Mouse (Mus musculus) gastrocnemius, postnatal 10 days (tissue): ENCODE data around the gene Man1a. TPM values are rescaled to one million over a fixed set of nuclear protein-coding genes. Genes with fewer than 3 reads are reported as not detected.

Experiments used
- DNase-seq: peaks from one replicate; pipeline ENCODE4 v3.0.0; 2021; ENCODE audit warnings: mixed read lengths
- total RNA-seq, 2 experiments: library from RNA; stranded (reverse); gene quantifications; 2 replicates each; pipeline ENCODE4 v1.2.3; 2021

Gene Man1a
- total RNA-seq, 2 experiments from 2014 or later, result 19.6 to 21.7 TPM

GRCm38 (mm10) chr10:54014116-54014758 lies 62.2 kb downstream of the Man1a start:
- DNase-seq, result no peak

DNA sequence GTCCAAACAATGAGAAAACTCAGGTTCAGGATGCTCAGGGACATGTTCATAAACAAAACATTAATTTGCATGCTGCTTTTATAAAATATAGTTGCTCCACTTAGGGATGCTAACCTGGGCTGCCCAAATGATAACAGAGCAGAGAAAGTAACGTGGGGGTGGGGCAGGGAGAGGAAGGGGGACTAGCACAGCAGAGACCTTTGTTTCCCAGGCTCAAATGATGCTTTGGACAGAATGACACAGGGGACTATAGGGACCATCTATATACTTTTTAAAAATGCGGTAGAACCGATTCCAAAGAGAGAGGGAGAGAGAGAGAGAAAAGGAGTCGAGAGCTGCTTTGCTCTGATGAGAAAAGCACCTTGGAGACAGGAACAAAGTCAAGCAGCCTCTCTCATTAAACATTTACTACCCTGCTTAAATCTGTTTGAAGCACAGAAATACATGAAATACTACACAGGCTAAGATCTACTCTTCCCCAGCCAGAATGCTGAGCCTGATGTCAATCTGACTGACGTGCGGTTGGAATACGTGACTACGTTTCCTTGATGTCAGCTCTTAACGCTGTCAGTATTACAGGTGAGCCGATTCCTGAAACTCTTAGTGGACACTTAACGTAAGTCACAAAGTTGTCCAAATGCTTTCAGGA lies 63.1 kb downstream of the Man1a start:
- no peak for DNase-seq

DNA sequence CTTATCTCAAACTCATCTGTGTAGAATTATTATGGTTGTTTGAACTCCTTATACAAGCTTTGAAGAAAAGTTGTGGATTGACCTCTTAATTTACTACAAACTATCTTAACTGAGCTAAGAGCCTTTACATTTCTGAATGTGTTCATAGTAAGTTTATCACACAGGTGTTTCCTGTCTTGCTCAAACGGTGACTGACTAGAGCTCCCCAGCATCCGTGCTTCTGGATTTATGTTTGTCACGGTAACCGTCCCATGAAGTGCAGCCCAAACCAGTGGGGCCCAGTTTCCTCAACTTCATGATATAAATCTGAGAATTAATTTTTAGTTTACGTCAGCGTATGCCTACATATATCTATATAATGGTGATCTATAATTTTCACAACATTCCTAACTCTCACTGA lies 67.3 kb downstream of the Man1a start:
- no peak for DNase-seq

DNA sequence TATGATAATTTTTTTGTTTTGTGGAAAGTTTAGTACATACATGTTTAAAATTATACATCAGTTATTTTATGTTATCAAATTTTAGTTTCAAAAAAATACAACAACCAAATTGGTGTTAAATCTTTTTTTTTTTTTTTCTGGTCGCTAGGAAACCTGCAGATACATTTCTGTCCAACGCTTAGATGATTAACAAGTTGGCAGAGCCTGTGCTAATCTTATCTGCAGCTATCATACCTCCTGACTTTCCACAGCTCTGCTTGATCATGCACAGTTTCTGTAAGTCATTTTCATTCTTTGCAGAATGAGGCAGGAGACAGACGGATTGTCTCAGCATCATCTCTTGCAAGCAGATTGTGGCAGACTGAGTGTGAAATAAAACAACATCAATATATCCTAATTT lies 69.5 kb downstream of the Man1a start:
- DNase-seq, result no peak

DNA sequence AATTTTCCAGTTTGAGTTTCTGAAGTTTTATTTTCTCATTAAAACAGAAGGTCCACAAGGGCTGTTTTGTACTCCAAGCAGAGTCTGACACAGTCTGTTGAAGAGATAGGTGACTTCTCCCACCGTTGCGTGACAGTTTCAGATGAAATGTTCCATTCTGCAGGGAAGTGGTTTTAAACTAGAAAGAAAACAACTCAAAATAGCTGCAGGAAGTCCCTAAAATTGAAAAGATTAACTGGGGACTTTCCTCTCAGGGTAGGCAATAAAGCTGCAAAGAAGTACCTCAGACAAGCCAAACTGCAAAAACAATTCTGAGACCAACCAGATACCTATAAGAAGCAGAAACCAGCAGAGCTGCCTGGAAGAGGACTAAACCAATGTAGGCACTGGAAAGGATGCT lies 70.6 kb downstream of the Man1a start:
- DNase-seq, result no peak

GRCm38 (mm10) chr10:54002936-54003335 lies 73.5 kb downstream of the Man1a start:
- DNase-seq, result no peak

DNA sequence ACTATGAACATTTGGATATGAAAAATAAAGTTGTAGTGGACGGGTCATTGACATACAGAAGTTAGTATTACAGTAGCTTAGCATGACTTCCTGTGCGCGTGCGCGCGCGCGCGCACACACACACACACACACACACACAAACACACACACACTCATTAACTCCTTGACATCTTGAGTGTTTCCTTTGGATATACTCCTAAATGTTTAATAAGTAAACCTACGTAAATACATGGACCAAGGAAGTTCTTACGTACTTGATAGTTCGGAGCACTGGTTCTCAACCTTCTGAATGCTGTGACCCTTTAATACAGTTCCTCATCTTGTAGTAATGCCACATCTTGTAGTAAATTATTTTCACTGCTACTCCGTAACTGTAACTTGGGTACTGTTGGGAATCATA lies 79.1 kb downstream of the Man1a start:
- no peak for DNase-seq

GRCm38 (mm10) chr10:53996216-53996615 lies 80.2 kb downstream of the Man1a start:
- DNase-seq, result no peak

- no peak for DNase-seq
Measured at GRCm38 (mm10) chr10:53994591-53994990, 81.8 kb downstream of the Man1a start.

DNA sequence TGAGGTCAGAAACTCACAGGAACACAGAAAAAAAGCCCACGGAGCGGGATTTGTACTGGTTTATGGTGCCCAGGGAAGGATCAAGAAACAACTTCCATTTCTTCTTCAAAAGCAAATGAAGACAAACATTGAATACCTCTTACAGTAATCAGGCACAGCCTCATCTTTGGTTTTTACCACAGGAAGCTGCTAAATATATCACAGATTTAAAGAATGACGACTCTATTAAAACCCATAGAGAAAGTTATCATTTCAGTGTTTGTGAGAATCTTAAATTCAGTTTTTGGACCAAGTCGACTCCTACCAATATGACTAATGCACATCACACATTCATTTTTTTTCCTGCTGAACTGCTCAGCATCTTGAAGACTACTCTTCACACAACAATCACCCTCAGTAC lies 86.0 kb downstream of the Man1a start:
- DNase-seq, result no peak

DNA sequence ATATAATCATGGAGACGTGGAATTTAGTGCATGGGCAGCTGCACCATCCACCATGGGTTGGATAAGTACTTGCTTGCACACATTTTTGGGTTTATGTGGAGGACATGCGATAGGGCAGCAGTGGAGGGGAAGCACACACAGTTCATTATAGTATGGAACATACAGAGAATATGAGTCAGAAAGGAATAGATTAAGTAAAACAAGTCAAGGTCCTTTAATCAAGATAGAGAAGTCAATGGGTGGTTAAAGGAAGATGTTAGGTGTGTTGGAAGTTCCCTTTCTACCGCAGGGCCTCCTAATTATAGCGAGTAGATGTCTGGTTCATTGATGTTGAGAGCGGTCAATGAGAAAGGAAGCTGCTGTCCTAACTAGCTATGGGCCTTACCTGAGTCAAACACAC lies 91.5 kb downstream of the Man1a start:
- DNase-seq, result no peak

- DNase-seq, result no peak
Measured at GRCm38 (mm10) chr10:53984086-53984485, 92.3 kb downstream of the Man1a start.

GRCm38 (mm10) chr10:53978647-53979046 lies 97.8 kb downstream of the Man1a start:
- DNase-seq, result no peak

GRCm38 (mm10) chr10:53974180-53974579 lies 102.2 kb downstream of the Man1a start:
- no peak for DNase-seq

DNA sequence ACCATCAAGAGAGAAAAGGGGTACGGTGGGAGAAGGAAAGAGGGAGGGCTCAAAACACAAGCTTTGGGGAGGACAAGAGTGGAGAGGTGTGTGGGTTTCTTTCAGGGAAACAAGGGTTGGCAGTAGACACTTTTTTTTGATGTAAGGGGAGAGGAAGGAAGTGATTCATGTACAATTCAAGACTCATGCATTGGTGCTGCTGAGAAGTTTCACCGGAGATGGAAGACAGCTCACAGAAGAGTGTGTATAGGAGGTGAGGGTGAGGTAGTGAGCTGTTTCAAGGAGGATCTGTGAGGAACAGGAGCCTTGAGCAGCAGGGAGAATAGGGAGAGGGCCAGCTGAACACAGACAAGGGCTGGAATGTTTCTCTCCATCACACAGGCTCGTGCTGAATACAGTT lies 116.7 kb downstream of the Man1a start:
- DNase-seq, result no peak

DNA sequence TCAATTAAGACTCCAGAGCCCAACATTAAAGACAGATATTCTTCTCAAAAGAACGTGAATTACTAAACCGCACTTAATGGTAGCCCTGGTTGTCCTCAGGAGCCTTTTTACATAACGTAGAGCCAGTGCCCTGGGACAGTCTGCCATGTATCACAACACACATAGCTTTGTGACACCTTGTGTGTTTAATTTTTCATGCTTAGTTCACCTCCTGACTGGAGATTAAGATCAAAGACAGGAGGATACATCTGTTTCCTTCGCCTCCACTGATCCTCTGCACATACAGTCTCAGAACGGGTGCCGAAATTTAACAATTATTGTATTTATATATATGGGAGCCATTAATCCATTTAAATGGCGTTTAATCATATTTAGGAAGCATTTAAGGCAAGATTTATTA lies 134.8 kb downstream of the Man1a start:
- DNase-seq, result no peak

- DNase-seq, result no peak
Measured at GRCm38 (mm10) chr10:53938199-53938598, 138.2 kb downstream of the Man1a start.

- no peak for DNase-seq
Measured at GRCm38 (mm10) chr10:53936078-53936477, 140.3 kb downstream of the Man1a start.

DNA sequence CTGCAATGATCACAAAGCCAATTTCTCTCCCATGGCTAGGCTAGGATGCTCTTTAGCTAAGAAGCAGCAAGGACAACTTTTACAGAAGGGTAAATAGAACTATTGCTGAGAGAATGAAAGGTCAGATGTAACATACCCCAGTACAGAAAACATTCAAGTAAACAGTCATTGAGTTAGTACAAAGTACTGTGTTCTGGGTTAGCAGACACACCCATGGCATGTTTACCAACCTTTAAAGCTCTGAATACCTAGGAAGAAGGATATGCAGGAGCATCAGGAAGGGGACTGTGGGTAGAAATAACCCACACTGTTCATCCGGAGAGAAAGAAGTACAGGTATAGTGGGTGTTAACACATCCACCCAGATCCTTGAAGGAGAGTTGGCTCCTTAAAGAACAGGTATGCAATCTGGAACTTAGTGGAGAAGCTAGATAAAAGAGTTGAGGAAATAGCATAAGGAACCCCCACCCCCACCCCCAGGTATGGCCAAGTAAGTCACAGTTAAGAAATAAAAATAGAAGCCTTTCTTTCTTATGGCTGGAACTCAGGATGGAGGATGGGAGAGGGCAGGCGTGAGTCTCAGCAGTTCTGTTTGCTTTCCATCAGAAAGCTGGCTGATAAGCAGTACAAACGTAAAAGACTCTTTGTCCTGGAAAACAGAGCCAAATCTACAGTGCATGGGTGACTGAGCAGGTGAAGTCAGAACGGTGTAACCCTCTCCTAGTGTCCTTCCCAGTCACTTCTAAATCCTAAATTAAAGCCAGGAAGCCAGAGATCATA lies 146.5 kb downstream of the Man1a start:
- DNase-seq, result no peak

DNA sequence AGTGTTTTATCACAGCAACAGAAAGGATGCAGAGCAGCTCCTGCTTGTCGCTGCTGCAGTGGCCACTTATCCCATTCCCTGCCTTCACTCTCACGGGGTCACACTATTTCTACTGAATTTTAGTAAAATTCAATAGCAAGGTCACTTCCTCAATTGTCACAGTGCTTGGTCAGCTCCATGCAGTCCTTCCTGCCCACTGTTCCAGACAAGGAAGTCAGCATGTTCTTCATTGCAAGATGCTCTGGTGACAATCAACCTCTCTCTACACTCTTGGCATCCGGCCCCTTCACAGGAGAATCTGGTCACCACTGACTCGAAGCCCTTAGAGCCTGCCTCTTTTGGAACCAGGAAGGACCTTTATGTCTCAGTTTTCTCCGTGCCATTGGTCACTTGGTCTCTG lies 148.5 kb downstream of the Man1a start:
- no peak for DNase-seq

- no peak for DNase-seq
Measured at GRCm38 (mm10) chr10:53925456-53925855, 151.0 kb downstream of the Man1a start.

GRCm38 (mm10) chr10:53922236-53922635 lies 154.2 kb downstream of the Man1a start:
- DNase-seq, result no peak

GRCm38 (mm10) chr10:53917517-53917916 lies 158.9 kb downstream of the Man1a start:
- DNase-seq, result no peak

- no peak for DNase-seq
Measured at GRCm38 (mm10) chr10:53915719-53916118, 160.7 kb downstream of the Man1a start.
